Mouse (Mus musculus): Measurements from ENCODE around the gene Arid3a. TPM values are rescaled to one million over a fixed set of nuclear protein-coding genes. Genes with fewer than 3 reads are reported as not detected.

The Arid3a gene
- polyA plus RNA-seq, 1 experiment from 2014 or later = 5.8 TPM

GRCm38 (mm10) chr10:79971183-79971497 is 44.3 kb downstream of the Arid3a start:
- no peak overlapping the region for H3K9ac ChIP-seq (ENCODE audit: low read depth, low read length)

DNA sequence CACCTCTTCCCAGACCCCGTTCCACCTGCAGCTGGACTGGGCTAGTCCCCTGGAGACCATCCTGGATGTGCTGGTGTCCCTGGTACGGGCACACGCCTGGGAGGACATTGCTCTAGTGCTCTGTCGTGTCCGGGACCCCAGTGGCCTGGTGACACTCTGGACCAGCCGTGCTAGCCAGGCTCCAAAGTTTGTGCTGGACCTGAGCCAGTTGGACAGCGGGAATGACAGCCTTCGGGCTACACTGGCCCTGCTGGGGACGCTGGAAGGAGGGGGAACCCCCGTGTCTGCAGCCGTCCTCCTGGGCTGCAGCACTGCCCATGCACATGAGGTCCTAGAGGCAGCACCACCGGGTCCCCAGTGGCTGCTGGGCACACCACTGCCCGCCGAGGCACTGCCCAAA is 46.0 kb downstream of the Arid3a start:
- ATAC-seq (ENCODE audit: low read depth) = peak; percentile 48; the same call in 1 of the 2 replicates
- peaks cover 20% of the 10 kb centered on the region for H3K9me3 ChIP-seq (replicated peaks; ENCODE audit: control insufficient read depth, low read length)
- peaks cover 35% of the 10 kb centered on the region for H3K27me3 ChIP-seq (ENCODE audit: control insufficient read depth, insufficient read depth, low read depth, low read length)
- peaks cover 26% of the 10 kb centered on the region for H3K36me3 ChIP-seq (ENCODE audit: control insufficient read depth, insufficient read depth)
- H3K4me2 ChIP-seq (ENCODE audit: low read depth, low read length) = no peak overlapping the region
- WGBS (ENCODE audit: insufficient replicate concordance) = 49% methylated on average over 14 of the region's 14 CpGs
- no peak overlapping the region for H3K27ac ChIP-seq (ENCODE audit: low read length)
- no peak overlapping the region for H3K4me3 ChIP-seq (ENCODE audit: low read depth, low read length)
- no peak overlapping the region for H3K9ac ChIP-seq (ENCODE audit: low read depth, low read length)
- peaks cover 3% of the 10 kb centered on the region for H3K4me1 ChIP-seq (ENCODE audit: control insufficient read depth, low read depth, low read length)

More at GRCm38 (mm10) chr10:79971183-79971497, 44.3 kb downstream of the Arid3a start:
- H3K36me3 ChIP-seq (ENCODE audit: control insufficient read depth, insufficient read depth) = peaks cover 16% of the 10 kb centered on the region
- H3K27me3 ChIP-seq (ENCODE audit: control insufficient read depth, insufficient read depth, low read depth, low read length) = peaks cover 35% of the 10 kb centered on the region
- H3K4me1 ChIP-seq (ENCODE audit: control insufficient read depth, low read depth, low read length) = peaks cover 3% of the 10 kb centered on the region
- H3K4me2 ChIP-seq (ENCODE audit: low read depth, low read length) = peak overlapping the region; percentile 40
- WGBS (ENCODE audit: insufficient replicate concordance) = 7% methylated on average over 21 of the region's 21 CpGs
- H3K4me3 ChIP-seq (ENCODE audit: low read depth, low read length) = peak overlapping the region; percentile 16
- H3K27ac ChIP-seq (ENCODE audit: low read length) = no peak overlapping the region
- peaks cover 3% of the 10 kb centered on the region for H3K9me3 ChIP-seq (replicated peaks; ENCODE audit: control insufficient read depth, low read length)
- ATAC-seq (ENCODE audit: low read depth) = no peak

GRCm38 (mm10) chr10:79974087-79974486 is 47.2 kb downstream of the Arid3a start:
- no peak overlapping the region for H3K4me3 ChIP-seq (ENCODE audit: low read depth, low read length)
- H3K9me3 ChIP-seq (replicated peaks; ENCODE audit: control insufficient read depth, low read length) = peaks cover 28% of the 10 kb centered on the region
- no peak overlapping the region for H3K4me2 ChIP-seq (ENCODE audit: low read depth, low read length)
- no peak overlapping the region for H3K9ac ChIP-seq (ENCODE audit: low read depth, low read length)
- ATAC-seq (ENCODE audit: low read depth) = no peak
- 85% methylated on average over 21 of the region's 21 CpGs for WGBS (ENCODE audit: insufficient replicate concordance)
- no peak overlapping the region for H3K27ac ChIP-seq (ENCODE audit: low read length)
- H3K36me3 ChIP-seq (ENCODE audit: control insufficient read depth, insufficient read depth) = peaks cover 39% of the 10 kb centered on the region
- peaks cover 35% of the 10 kb centered on the region for H3K27me3 ChIP-seq (ENCODE audit: control insufficient read depth, insufficient read depth, low read depth, low read length)
- peaks cover 3% of the 10 kb centered on the region for H3K4me1 ChIP-seq (ENCODE audit: control insufficient read depth, low read depth, low read length)

DNA sequence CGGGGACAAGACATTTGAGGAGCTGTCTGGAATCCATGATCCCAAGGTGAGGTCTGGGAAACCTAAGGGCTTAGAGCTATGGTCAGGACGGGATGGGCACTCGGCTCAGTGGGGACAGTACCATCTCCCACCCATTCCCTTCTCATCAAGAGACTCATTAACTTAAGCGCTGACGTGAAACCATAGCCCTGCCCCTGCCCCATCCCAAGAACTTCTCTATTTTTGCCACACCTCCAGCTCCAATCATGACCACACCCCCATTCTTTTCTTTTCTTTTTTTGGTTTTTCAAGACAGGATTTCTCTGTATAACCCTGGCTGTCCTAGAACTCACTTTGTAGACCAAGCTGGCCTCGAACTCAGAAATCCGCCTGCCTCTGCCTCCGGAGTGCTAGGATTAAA is 47.8 kb downstream of the Arid3a start:
- 60% methylated on average over 8 of the region's 8 CpGs for WGBS (ENCODE audit: insufficient replicate concordance)
- Histone ChIP-seq H3K9ac (ENCODE audit: low read depth, low read length) (no peak overlapping the region), H3K27me3 (ENCODE audit: control insufficient read depth, insufficient read depth, low read depth, low read length) (peaks cover 29% of the 10 kb centered on the region)

GRCm38 (mm10) chr10:79976071-79976721 is 49.4 kb downstream of the Arid3a start:
- Histone ChIP-seq H3K27me3 (ENCODE audit: control insufficient read depth, insufficient read depth, low read depth, low read length) (peaks cover 15% of the 10 kb centered on the region), H3K27ac (ENCODE audit: low read length) (no peak overlapping the region), H3K4me1 (ENCODE audit: control insufficient read depth, low read depth, low read length) (peaks cover 3% of the 10 kb centered on the region), H3K9ac (ENCODE audit: low read depth, low read length) (no peak overlapping the region), H3K36me3 (ENCODE audit: control insufficient read depth, insufficient read depth) (peaks cover 41% of the 10 kb centered on the region), H3K4me2 (ENCODE audit: low read depth, low read length) (no peak overlapping the region), H3K4me3 (ENCODE audit: low read depth, low read length) (no peak overlapping the region), H3K9me3 (replicated peaks; ENCODE audit: control insufficient read depth, low read length) (peaks cover 28% of the 10 kb centered on the region)
- WGBS (ENCODE audit: insufficient replicate concordance) = 88% methylated on average over 28 of the region's 28 CpGs
- ATAC-seq (ENCODE audit: low read depth) = no peak

More for the DNA sequence above, 47.8 kb downstream of the Arid3a start:
- Histone ChIP-seq H3K4me3 (ENCODE audit: low read depth, low read length) (no peak overlapping the region), H3K4me1 (ENCODE audit: control insufficient read depth, low read depth, low read length) (peaks cover 3% of the 10 kb centered on the region), H3K27ac (ENCODE audit: low read length) (no peak overlapping the region), H3K36me3 (ENCODE audit: control insufficient read depth, insufficient read depth) (peaks cover 41% of the 10 kb centered on the region), H3K9me3 (replicated peaks; ENCODE audit: control insufficient read depth, low read length) (peaks cover 28% of the 10 kb centered on the region), H3K4me2 (ENCODE audit: low read depth, low read length) (no peak overlapping the region)
- no peak for ATAC-seq (ENCODE audit: low read depth)

- Histone ChIP-seq H3K27me3 (ENCODE audit: control insufficient read depth, insufficient read depth, low read depth, low read length) (peaks cover 10% of the 10 kb centered on the region), H3K4me1 (ENCODE audit: control insufficient read depth, low read depth, low read length) (peaks cover 3% of the 10 kb centered on the region), H3K27ac (ENCODE audit: low read length) (no peak overlapping the region), H3K4me2 (ENCODE audit: low read depth, low read length) (no peak overlapping the region), H3K9ac (ENCODE audit: low read depth, low read length) (no peak overlapping the region), H3K9me3 (replicated peaks; ENCODE audit: control insufficient read depth, low read length) (peaks cover 28% of the 10 kb centered on the region), H3K4me3 (ENCODE audit: low read depth, low read length) (no peak overlapping the region), H3K36me3 (ENCODE audit: control insufficient read depth, insufficient read depth) (peaks cover 41% of the 10 kb centered on the region)
- 94% methylated on average over 35 of the region's 36 CpGs for WGBS (ENCODE audit: insufficient replicate concordance)
- ATAC-seq (ENCODE audit: low read depth) = no peak
Measured at GRCm38 (mm10) chr10:79976722-79977107, 49.9 kb downstream of the Arid3a start.

DNA sequence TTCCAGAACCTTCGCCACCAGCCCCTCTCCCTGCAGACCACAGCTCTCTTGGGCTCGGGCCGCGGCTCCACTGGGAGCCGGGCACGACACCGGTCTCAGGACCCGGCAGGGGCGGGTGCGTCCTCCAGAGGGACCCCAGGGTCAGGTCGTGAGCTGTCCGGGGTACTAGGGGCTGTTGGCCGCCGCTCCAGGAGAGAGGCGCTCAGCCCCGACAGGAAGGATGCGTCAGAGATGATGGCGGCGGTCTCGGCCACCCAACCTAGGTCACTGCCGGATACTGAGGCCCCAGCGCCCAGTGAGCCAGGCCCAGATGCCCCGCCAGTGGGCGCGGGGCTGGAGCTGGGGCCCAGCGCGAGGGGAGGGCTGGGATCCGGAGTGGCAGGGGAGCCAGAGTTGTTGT is 50.5 kb downstream of the Arid3a start:
- peaks cover 41% of the 10 kb centered on the region for H3K36me3 ChIP-seq (ENCODE audit: control insufficient read depth, insufficient read depth)
- peaks cover 4% of the 10 kb centered on the region for H3K4me1 ChIP-seq (ENCODE audit: control insufficient read depth, low read depth, low read length)
- H3K4me2 ChIP-seq (ENCODE audit: low read depth, low read length) = no peak overlapping the region
- H3K27me3 ChIP-seq (ENCODE audit: control insufficient read depth, insufficient read depth, low read depth, low read length) = peaks cover 3% of the 10 kb centered on the region
- WGBS (ENCODE audit: insufficient replicate concordance) = 93% methylated on average over 28 of the region's 28 CpGs
- H3K4me3 ChIP-seq (ENCODE audit: low read depth, low read length) = no peak overlapping the region
- H3K27ac ChIP-seq (ENCODE audit: low read length) = no peak overlapping the region
- ATAC-seq (ENCODE audit: low read depth) = no peak
- peaks cover 28% of the 10 kb centered on the region for H3K9me3 ChIP-seq (replicated peaks; ENCODE audit: control insufficient read depth, low read length)
- no peak overlapping the region for H3K9ac ChIP-seq (ENCODE audit: low read depth, low read length)

GRCm38 (mm10) chr10:79978061-79978460 is 51.2 kb downstream of the Arid3a start:
- WGBS (ENCODE audit: insufficient replicate concordance) = 94% methylated on average over 21 of the region's 21 CpGs
- H3K36me3 ChIP-seq (ENCODE audit: control insufficient read depth, insufficient read depth) = peaks cover 41% of the 10 kb centered on the region

GRCm38 (mm10) chr10:79979401-79980155 is 52.7 kb downstream of the Arid3a start:
- Histone ChIP-seq H3K9ac (ENCODE audit: low read depth, low read length) (no peak overlapping the region), H3K27ac (ENCODE audit: low read length) (no peak overlapping the region), H3K27me3 (ENCODE audit: control insufficient read depth, insufficient read depth, low read depth, low read length) (no peaks in the 10 kb centered on the region), H3K4me1 (ENCODE audit: control insufficient read depth, low read depth, low read length) (peaks cover 13% of the 10 kb centered on the region), H3K36me3 (ENCODE audit: control insufficient read depth, insufficient read depth) (peaks cover 41% of the 10 kb centered on the region), H3K4me3 (ENCODE audit: low read depth, low read length) (no peak overlapping the region), H3K4me2 (ENCODE audit: low read depth, low read length) (no peak overlapping the region), H3K9me3 (replicated peaks; ENCODE audit: control insufficient read depth, low read length) (peaks cover 28% of the 10 kb centered on the region)
- WGBS (ENCODE audit: insufficient replicate concordance) = 91% methylated on average over 22 of the region's 22 CpGs
- ATAC-seq (ENCODE audit: low read depth) = no peak

More at GRCm38 (mm10) chr10:79978061-79978460, 51.2 kb downstream of the Arid3a start:
- Histone ChIP-seq H3K9me3 (replicated peaks; ENCODE audit: control insufficient read depth, low read length) (peaks cover 28% of the 10 kb centered on the region), H3K9ac (ENCODE audit: low read depth, low read length) (no peak overlapping the region), H3K27me3 (ENCODE audit: control insufficient read depth, insufficient read depth, low read depth, low read length) (no peaks in the 10 kb centered on the region; the same call in 1 of the 2 replicates), H3K4me1 (ENCODE audit: control insufficient read depth, low read depth, low read length) (peaks cover 8% of the 10 kb centered on the region), H3K27ac (ENCODE audit: low read length) (no peak overlapping the region), H3K4me2 (ENCODE audit: low read depth, low read length) (no peak overlapping the region), H3K4me3 (ENCODE audit: low read depth, low read length) (no peak overlapping the region)
- ATAC-seq (ENCODE audit: low read depth) = no peak
